Mouse (Mus musculus) hindbrain, embryonic 13.5 days (tissue): Measurements from ENCODE around the gene Stag3. TPM values are rescaled to one million over a fixed set of nuclear protein-coding genes. Genes with fewer than 3 reads are reported as not detected.

Experiments
- ATAC-seq: fragments of 200-750 bp; cut with Nextera tagmentation; 2 replicates; pipeline ENCODE4 v1.8.0; 2017; ENCODE audit warnings: moderate TSS enrichment; ENCODE audit not compliant: low FRiP score
- H3K27ac ChIP-seq: fragments of 300-500 bp; sonication (generic); 2 replicates; pipeline ENCODE4 v1.5.1; 2015; ENCODE audit warnings: inconsistent platforms, mild to moderate bottlenecking, moderate library complexity
- H3K27me3 ChIP-seq: fragments of 300-500 bp; sonication (generic); 2 replicates; pipeline ENCODE4 v1.6.1; 2015; ENCODE audit warnings: mild to moderate bottlenecking, inconsistent platforms
- H3K36me3 ChIP-seq: fragments of 300-500 bp; sonication (generic); 2 replicates; pipeline ENCODE4 v1.6.1; 2015; ENCODE audit warnings: mild to moderate bottlenecking, inconsistent platforms
- H3K4me1 ChIP-seq: fragments of 300-500 bp; sonication (generic); replicated peaks from 2 replicates; pipeline ENCODE4 v1.6.1; 2015; ENCODE audit warnings: inconsistent platforms
- H3K4me2 ChIP-seq: fragments of 300-500 bp; sonication (generic); 2 replicates; pipeline ENCODE4 v1.6.1; 2015; ENCODE audit warnings: inconsistent platforms, mild to moderate bottlenecking, moderate library complexity
- H3K4me3 ChIP-seq: fragments of 300-500 bp; sonication (generic); 2 replicates; pipeline ENCODE4 v1.5.1; 2015; ENCODE audit warnings: mild to moderate bottlenecking, inconsistent platforms
- H3K9ac ChIP-seq: fragments of 300-500 bp; sonication (generic); 2 replicates; pipeline ENCODE4 v1.6.1; 2015; ENCODE audit warnings: mild to moderate bottlenecking, inconsistent platforms
- H3K9me3 ChIP-seq: fragments of 300-500 bp; sonication (generic); 2 replicates; pipeline ENCODE4 v1.6.1; 2016; ENCODE audit warnings: inconsistent platforms
- WGBS: fragments of 180-500 bp; shearing (Covaris S2); methylation state at CpG from one replicate; pipeline ENCODE4 v1.1.7; 2015; 5-methylcytosine and 5-hydroxymethylcytosine counted together
- polyA plus RNA-seq: library from polyadenylated mRNA; unstranded; fragments of >200 nt; fragmentation: Nextera tagmentation; extraction: Ambion mirVana; gene quantifications from 2 replicates; pipeline ENCODE4 v1.2.1, GENCODE M21; 2015

Gene Stag3
- polyA plus RNA-seq, 1 experiment from 2014 or later, result 5.8 TPM

- Histone ChIP-seq H3K4me1 (no peaks in the 10 kb centered on the region), H3K4me2 (no peak within 1 kb of the TSS), H3K36me3 (no peaks in the 10 kb centered on the region), H3K27me3 (no peaks in the 10 kb centered on the region), H3K4me3 (no peak within 1 kb of the TSS), H3K27ac (no peak within 1 kb of the TSS), H3K9ac (no peak within 1 kb of the TSS), H3K9me3 (no peaks in the 10 kb centered on the region)
- 88% methylated on average over 2 of the region's 2 CpGs for WGBS
- no peak for ATAC-seq
Measured at GRCm38 (mm10) chr5:138341661-138342060, 61.6 kb downstream of the Stag3 start, which contains the start of gene Pvrig. Pvrig (plus strand) TSS chr5:138341961.

GRCm38 (mm10) chr5:138343216-138343615, 63.2 kb downstream of the Stag3 start:
- H3K4me3 ChIP-seq, result no peak overlapping the region
- 93% methylated on average over 3 of the region's 3 CpGs for WGBS
- no peak for ATAC-seq
- H3K9ac ChIP-seq, result no peak overlapping the region
- H3K36me3 ChIP-seq, result no peaks in the 10 kb centered on the region
- no peaks in the 10 kb centered on the region for H3K4me1 ChIP-seq
- H3K9me3 ChIP-seq, result no peaks in the 10 kb centered on the region
- no peak overlapping the region for H3K4me2 ChIP-seq
- no peaks in the 10 kb centered on the region for H3K27me3 ChIP-seq
- H3K27ac ChIP-seq, result no peak overlapping the region

Other genes starting within 250 kb of the Stag3 start
- not detected in 2 replicates for gene Smok3c, start 227.0 kb upstream of the Stag3 start, polyA plus RNA-seq
- 27.1 and 27.2 TPM in 2 replicates for gene Zkscan1, start 195.2 kb upstream of the Stag3 start, polyA plus RNA-seq
- gene Zscan21, start 163.3 kb upstream of the Stag3 start, polyA plus RNA-seq, result 102 and 113 TPM in 2 replicates
- gene Zfp113, start 124.5 kb upstream of the Stag3 start, polyA plus RNA-seq, result 38.9 and 40.5 TPM in 2 replicates
- gene Cops6, start 119.2 kb upstream of the Stag3 start, polyA plus RNA-seq, result 308 and 322 TPM in 2 replicates
- gene Ap4m1, start 108.2 kb upstream of the Stag3 start, polyA plus RNA-seq, result 24.3 and 26.5 TPM in 2 replicates
- gene Mcm7, start 107.8 kb upstream of the Stag3 start, polyA plus RNA-seq, result 109 and 111 TPM in 2 replicates
- gene Taf6, start 92.8 kb upstream of the Stag3 start, polyA plus RNA-seq, result 85.4 and 90.9 TPM in 2 replicates
- 33.0 and 37.4 TPM in 2 replicates for gene Cnpy4, start 92.8 kb upstream of the Stag3 start, polyA plus RNA-seq
- 13.5 and 14.6 TPM in 2 replicates for gene Mblac1, start 85.9 kb upstream of the Stag3 start, polyA plus RNA-seq
- gene Nxpe5, start 54.3 kb upstream of the Stag3 start, polyA plus RNA-seq, result not detected in 2 replicates
- 91.7 and 95.8 TPM in 2 replicates for gene Lamtor4, start 24.8 kb upstream of the Stag3 start, polyA plus RNA-seq
- gene BC037034, start 16.2 kb upstream of the Stag3 start, polyA plus RNA-seq, result 14.2 and 15.5 TPM in 2 replicates
- 3.3 and 4.2 TPM in 2 replicates for gene Gal3st4, start 7.4 kb upstream of the Stag3 start, polyA plus RNA-seq
- gene Gm43720, start 282 bp upstream of the Stag3 start, polyA plus RNA-seq, result 0.09 and 0.10 TPM in 2 replicates
- 212 and 224 TPM in 2 replicates for gene Gpc2, start 235 bp upstream of the Stag3 start, polyA plus RNA-seq
- gene Pvrig, start 61.7 kb downstream of the Stag3 start, polyA plus RNA-seq, result not detected in 2 replicates
- 70.2 and 75.4 TPM in 2 replicates for gene Zfp157, start 161.2 kb downstream of the Stag3 start, polyA plus RNA-seq